8 mouse cellular contexts compared by ENCODE assay signal in genomic region chr5:114099709-114100389, GRCm38 (mm10). TPM values are rescaled to one million over a fixed set of nuclear protein-coding genes. Genes with fewer than 3 reads are reported as not detected.
DNase-seq lines count a peak whose midpoint lies in the region; ATAC-seq and TF ChIP-seq lines count a peak whose summit lies in the region.

No protein-coding gene starts in this region.

- H3K36me3 ChIP-seq in ES-Bruce4 (ENCODE audit: control insufficient read depth, insufficient read depth, low read length, poor library complexity, severe bottlenecking), result no peaks in the 10 kb centered on the region
- H3K36me3 ChIP-seq in forebrain, embryonic 16.5 days (ENCODE audit: control insufficient read depth, insufficient read depth), result no peaks in the 10 kb centered on the region; the same call in 1 of the 2 replicates
- H3K36me3 ChIP-seq in lung, embryonic 14.5 days (ENCODE audit: insufficient read depth), result peaks cover 16% of the 10 kb centered on the region; the same call in 1 of the 2 replicates
- H3K36me3 ChIP-seq in thymus, adult 2 months (ENCODE audit: control insufficient read depth, insufficient read depth, low read length), result no peaks in the 10 kb centered on the region

- no peaks in the 10 kb centered on the region for H3K27me3 ChIP-seq in ES-Bruce4 (ENCODE audit: control insufficient read depth, insufficient read depth, low read length, poor library complexity, severe bottlenecking)
- H3K27me3 ChIP-seq in forebrain, embryonic 16.5 days (replicated peaks; ENCODE audit: control insufficient read depth, insufficient read depth, low read length), result no peaks in the 10 kb centered on the region
- H3K27me3 ChIP-seq in lung, embryonic 14.5 days (ENCODE audit: insufficient read depth, low read length), result no peaks in the 10 kb centered on the region
- H3K27me3 ChIP-seq in thymus, adult 2 months (ENCODE audit: control insufficient read depth, insufficient read depth, low read length), result no peaks in the 10 kb centered on the region

- H3K27ac ChIP-seq in ES-Bruce4 (ENCODE audit: insufficient read depth, low read length), result no peak overlapping the region
- H3K27ac ChIP-seq in forebrain, embryonic 16.5 days (ENCODE audit: low read length), result peak overlapping the region; percentile 65
- peak overlapping the region; percentile 94 for H3K27ac ChIP-seq in layer of hippocampus, adult 2 months
- peak overlapping the region; percentile 46; the same call in 1 of the 2 replicates for H3K27ac ChIP-seq in lung, embryonic 14.5 days (ENCODE audit: low read depth)
- H3K27ac ChIP-seq in olfactory bulb, adult 2 months (ENCODE audit: insufficient read depth, low read depth, low read length), result peak overlapping the region; percentile 84
- no peak overlapping the region for H3K27ac ChIP-seq in thymus, adult 2 months (ENCODE audit: control insufficient read depth, insufficient read depth, low read length)

- H3K4me1 ChIP-seq in ES-Bruce4 (ENCODE audit: control insufficient read depth, insufficient read depth, low read length), result peaks cover 2% of the 10 kb centered on the region
- H3K4me1 ChIP-seq in forebrain, embryonic 16.5 days (replicated peaks; ENCODE audit: control insufficient read depth, insufficient read depth, low read length), result peaks cover 17% of the 10 kb centered on the region
- H3K4me1 ChIP-seq in lung, embryonic 14.5 days (ENCODE audit: insufficient read depth), result peaks cover 9% of the 10 kb centered on the region
- peaks cover 17% of the 10 kb centered on the region for H3K4me1 ChIP-seq in olfactory bulb, adult 2 months (ENCODE audit: control insufficient read depth, insufficient read depth, low read length)
- H3K4me1 ChIP-seq in thymus, adult 2 months (replicated peaks; ENCODE audit: control insufficient read depth, insufficient read depth, low read length), result peaks cover 10% of the 10 kb centered on the region

- 0 out of 2 replicates have a peak, but pooled peaks have one; percentile 39 for TF ChIP-seq EP300 in ES-Bruce4 (IDR thresholded peaks at IDR 0.05; ENCODE audit: insufficient read depth, low read depth, low read length)

- no peak for TF ChIP-seq CTCF in ES-Bruce4 (IDR thresholded peaks at IDR 0.05; ENCODE audit: low read depth, low read length)
- TF ChIP-seq CTCF in layer of hippocampus, adult 2 months (conservative IDR thresholded peaks at IDR 0.05), result no peak
- TF ChIP-seq CTCF in lung, embryonic 14.5 days (IDR thresholded peaks at IDR 0.05; ENCODE audit: low read depth), result no peak
- no peak for TF ChIP-seq CTCF in olfactory bulb, adult 2 months (IDR thresholded peaks at IDR 0.05; ENCODE audit: insufficient read depth, low read depth, low read length)
- TF ChIP-seq CTCF in thymus, adult 2 months (IDR thresholded peaks at IDR 0.05; ENCODE audit: borderline replicate concordance, control insufficient read depth, extremely low read depth, insufficient read depth, low read length, poor library complexity), result no peak

- 8% methylated on average over 37 of the region's 37 CpGs for whole genome bisulfite sequencing in forebrain, embryonic 16.5 days
- WGBS in lung, embryonic 14.5 days, result 8% methylated on average over 37 of the region's 37 CpGs
- WGBS in olfactory bulb, adult 2 months, result 5% methylated on average over 37 of the region's 37 CpGs
- whole genome bisulfite sequencing in thymus, adult 2 months, result 9% methylated on average over 37 of the region's 37 CpGs

- TF ChIP-seq POLR2A in ES-Bruce4 (IDR thresholded peaks at IDR 0.05; ENCODE audit: insufficient read depth, low read length), result no peak
- peak; percentile 53 for TF ChIP-seq POLR2A in olfactory bulb, adult 2 months (IDR thresholded peaks at IDR 0.05; ENCODE audit: insufficient read depth, low read depth, low read length)
- TF ChIP-seq POLR2A in thymus, adult 2 months (IDR thresholded peaks at IDR 0.05; ENCODE audit: control insufficient read depth, extremely low read depth, insufficient read depth, low read length, poor library complexity), result no peak

- peak overlapping the region; percentile 89 for H3K4me2 ChIP-seq in forebrain, embryonic 16.5 days (ENCODE audit: low read length)
- H3K4me2 ChIP-seq in lung, embryonic 14.5 days, result peak overlapping the region; percentile 94

- intact Hi-C loops in heart, postnatal 36 days (cut with DNase I), result loop anchor here (2.0 kb wide), 2 partner anchors 23 to 47 kb away; no protein-coding TSS in a partner anchor

- DNase-seq in heart, postnatal 36 days, result peak; percentile 97
- DNase-seq in layer of hippocampus, adult 2 months (ENCODE audit: low spot score in 2 of 2), result peak; percentile 94 to 96
- peak; percentile 96 for DNase-seq in lung, embryonic 14.5 days
- peak; percentile 88 for DNase-seq in thymus, adult 2 months

- H3K4me3 ChIP-seq in ES-Bruce4 (ENCODE audit: low read depth, low read length), result peak overlapping the region; percentile 82
- peak overlapping the region; percentile 91 for H3K4me3 ChIP-seq in forebrain, embryonic 16.5 days (replicated peaks; ENCODE audit: low read length)
- peak overlapping the region; percentile 81 for H3K4me3 ChIP-seq in layer of hippocampus, adult 2 months
- H3K4me3 ChIP-seq in lung, embryonic 14.5 days (ENCODE audit: low read depth, low read length), result peak overlapping the region; percentile 91
- peak overlapping the region; percentile 96 for H3K4me3 ChIP-seq in olfactory bulb, adult 2 months (ENCODE audit: insufficient read depth, low read depth, low read length)
- peak overlapping the region; percentile 57 for H3K4me3 ChIP-seq in thymus, adult 2 months (ENCODE audit: control insufficient read depth, insufficient read depth, low read length)

- H3K9ac ChIP-seq in ES-Bruce4 (ENCODE audit: low read depth, poor library complexity, severe bottlenecking), result peak overlapping the region; percentile 86
- H3K9ac ChIP-seq in forebrain, embryonic 16.5 days (replicated peaks; ENCODE audit: low read depth, low read length), result peak overlapping the region; percentile 94
- H3K9ac ChIP-seq in lung, embryonic 14.5 days, result peak overlapping the region; percentile 89

- ATAC-seq in cerebellum, adult (ENCODE audit: insufficient number of reproducible peaks, low FRiP score, low TSS enrichment), result peak; percentile 77
- ATAC-seq in forebrain, embryonic 16.5 days, result peak; percentile 95
- ATAC-seq in lung, embryonic 14.5 days (ENCODE audit: insufficient read depth), result peak; percentile 92

- H3K9me3 ChIP-seq in ES-Bruce4 (replicated peaks; ENCODE audit: control insufficient read depth, insufficient read depth, low read length, poor library complexity, severe bottlenecking), result no peaks in the 10 kb centered on the region
- H3K9me3 ChIP-seq in forebrain, embryonic 16.5 days (ENCODE audit: control insufficient read depth, low read length), result no peaks in the 10 kb centered on the region
- H3K9me3 ChIP-seq in lung, embryonic 14.5 days (ENCODE audit: low read depth, low read length), result no peaks in the 10 kb centered on the region

RNA-seq across cellular contexts. Expression of gene Svop, which starts 8.5 kb away (rescaled TPM):
- polyA plus RNA-seq in ES-Bruce4 (2011; ENCODE audit: insufficient read depth, insufficient read length, low read depth, missing spikeins), result 11.0 and 11.2 TPM in 2 replicates
- 84.6 and 102 TPM in 2 replicates for polyA plus RNA-seq in forebrain, embryonic 16.5 days (2015; fragmentation: Nextera tagmentation; extraction: Ambion mirVana)
- total RNA-seq in heart, postnatal 36 days (2021), result not detected
- total RNA-seq in layer of hippocampus, adult 2 months (2021), result 100 to 1,000 TPM; 170 to 182 TPM
- 0.11 and 0.22 TPM in 2 replicates for polyA plus RNA-seq in lung, embryonic 14.5 days (2014; fragmentation: Nextera tagmentation; extraction: Ambion mirVana)
- not detected in 2 replicates for polyA plus RNA-seq in olfactory bulb, adult 2 months (2012; ENCODE audit: insufficient read depth, insufficient read length, low replicate concordance, missing spikeins)
- 0.05 TPM in 1 of 2 replicates, not detected in the other for polyA plus RNA-seq in thymus, adult 2 months (2012; rRNA removed)

RNA-seq across cellular contexts. Expression of gene Alkbh2, which starts 28.2 kb away (rescaled TPM):
- polyA plus RNA-seq in ES-Bruce4 (2011; ENCODE audit: insufficient read depth, insufficient read length, low read depth, missing spikeins), result 17.9 and 20.1 TPM in 2 replicates
- polyA plus RNA-seq in forebrain, embryonic 16.5 days (2015; fragmentation: Nextera tagmentation; extraction: Ambion mirVana), result 5.3 and 6.4 TPM in 2 replicates
- 1 to 10 TPM; 1.2 to 1.5 TPM for total RNA-seq in heart, postnatal 36 days (2021)
- 1 to 10 TPM; 4.8 to 5.1 TPM for total RNA-seq in layer of hippocampus, adult 2 months (2021)
- polyA plus RNA-seq in lung, embryonic 14.5 days (2014; fragmentation: Nextera tagmentation; extraction: Ambion mirVana), result 8.9 and 11.3 TPM in 2 replicates
- not detected in 2 replicates for polyA plus RNA-seq in olfactory bulb, adult 2 months (2012; ENCODE audit: insufficient read depth, insufficient read length, low replicate concordance, missing spikeins)
- polyA plus RNA-seq in thymus, adult 2 months (2012; rRNA removed), result 10.5 and 14.5 TPM in 2 replicates

RNA-seq across cellular contexts. Expression of gene Ung, which starts 30.3 kb away (rescaled TPM):
- polyA plus RNA-seq in ES-Bruce4 (2011; ENCODE audit: insufficient read depth, insufficient read length, low read depth, missing spikeins), result 85.6 and 89.8 TPM in 2 replicates
- 19.1 TPM in 2 replicates for polyA plus RNA-seq in forebrain, embryonic 16.5 days (2015; fragmentation: Nextera tagmentation; extraction: Ambion mirVana)
- total RNA-seq in heart, postnatal 36 days (2021), result 10 to 100 TPM; 26.4 to 27.3 TPM
- total RNA-seq in layer of hippocampus, adult 2 months (2021), result 1 to 10 TPM; 2.4 to 2.5 TPM
- 44.0 and 44.2 TPM in 2 replicates for polyA plus RNA-seq in lung, embryonic 14.5 days (2014; fragmentation: Nextera tagmentation; extraction: Ambion mirVana)
- not detected in 2 replicates for polyA plus RNA-seq in olfactory bulb, adult 2 months (2012; ENCODE audit: insufficient read depth, insufficient read length, low replicate concordance, missing spikeins)
- polyA plus RNA-seq in thymus, adult 2 months (2012; rRNA removed), result 21.7 and 28.9 TPM in 2 replicates

RNA-seq across cellular contexts. Expression of gene Usp30, which starts 34.6 kb away (rescaled TPM):
- 13.9 and 14.3 TPM in 2 replicates for polyA plus RNA-seq in ES-Bruce4 (2011; ENCODE audit: insufficient read depth, insufficient read length, low read depth, missing spikeins)
- 17.9 and 20.6 TPM in 2 replicates for polyA plus RNA-seq in forebrain, embryonic 16.5 days (2015; fragmentation: Nextera tagmentation; extraction: Ambion mirVana)
- total RNA-seq in heart, postnatal 36 days (2021), result 10 to 100 TPM; 11.3 to 13.5 TPM
- 10 to 100 TPM; 37.8 to 39.0 TPM for total RNA-seq in layer of hippocampus, adult 2 months (2021)
- polyA plus RNA-seq in lung, embryonic 14.5 days (2014; fragmentation: Nextera tagmentation; extraction: Ambion mirVana), result 10.7 and 10.8 TPM in 2 replicates
- polyA plus RNA-seq in olfactory bulb, adult 2 months (2012; ENCODE audit: insufficient read depth, insufficient read length, low replicate concordance, missing spikeins), result not detected in 2 replicates
- 25.2 and 26.8 TPM in 2 replicates for polyA plus RNA-seq in thymus, adult 2 months (2012; rRNA removed)

RNA-seq across cellular contexts. Expression of gene Acacb, which starts 46.5 kb away (rescaled TPM):
- polyA plus RNA-seq in ES-Bruce4 (2011; ENCODE audit: insufficient read depth, insufficient read length, low read depth, missing spikeins), result 8.0 and 9.3 TPM in 2 replicates
- polyA plus RNA-seq in forebrain, embryonic 16.5 days (2015; fragmentation: Nextera tagmentation; extraction: Ambion mirVana), result 1.2 and 2.9 TPM in 2 replicates
- 100 to 1,000 TPM; 232 to 242 TPM for total RNA-seq in heart, postnatal 36 days (2021)
- 1 to 10 TPM; 5.3 to 7.8 TPM for total RNA-seq in layer of hippocampus, adult 2 months (2021)
- 1.7 and 2.3 TPM in 2 replicates for polyA plus RNA-seq in lung, embryonic 14.5 days (2014; fragmentation: Nextera tagmentation; extraction: Ambion mirVana)
- not detected in 2 replicates for polyA plus RNA-seq in olfactory bulb, adult 2 months (2012; ENCODE audit: insufficient read depth, insufficient read length, low replicate concordance, missing spikeins)
- 20.1 and 24.4 TPM in 2 replicates for polyA plus RNA-seq in thymus, adult 2 months (2012; rRNA removed)

Comparison
In these comparisons a context has a peak if more than half of its experiments do, and no peak if none do; other contexts are left out.
1. H3K27ac ChIP-seq: peak in forebrain, embryonic 16.5 days (single experiment), layer of hippocampus, adult 2 months (single experiment), lung, embryonic 14.5 days (single experiment) and olfactory bulb, adult 2 months (single experiment); none in ES-Bruce4 (single experiment) and thymus, adult 2 months (single experiment).
2. RNA of gene Ung, which starts 30.3 kb away (polyA plus RNA-seq): 85.6 to 89.8 TPM in ES-Bruce4, 44.0 to 44.2 TPM in lung, embryonic 14.5 days, 21.7 to 28.9 TPM in thymus, adult 2 months and 19.1 TPM in forebrain, embryonic 16.5 days; not detected in olfactory bulb, adult 2 months; every median in the first group is over 10 times any median in the second.
3. Peak in every context shown above with its lines, with median percentiles within 50 percentile points of each other: H3K4me3 ChIP-seq, H3K9ac ChIP-seq, ATAC-seq and DNase-seq.